Mouse (Mus musculus): ENCODE measurements around the gene Cald1.

The Cald1 gene

DNA sequence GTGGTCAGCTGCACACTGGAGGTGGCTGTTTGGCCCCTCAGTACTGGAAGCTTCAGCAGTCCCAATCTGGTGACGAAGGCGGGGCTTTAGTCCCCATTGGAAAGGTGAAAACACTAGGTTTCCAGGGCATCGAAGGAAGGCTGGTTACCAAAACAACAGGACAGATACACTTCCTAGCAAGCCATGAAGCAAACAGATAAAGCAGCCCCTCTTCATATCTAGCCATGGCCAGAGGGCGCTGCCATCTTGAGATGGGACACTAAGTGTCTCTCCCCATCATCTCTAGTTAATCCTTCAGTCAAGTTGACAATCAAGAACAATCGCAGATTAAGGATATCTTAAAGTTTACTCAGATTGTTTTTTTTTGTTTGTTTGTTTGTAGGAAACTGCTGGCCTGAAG is 167.4 kb downstream of the Cald1 start:
- in situ Hi-C loops (cut with MboI): no loop called here

DNA sequence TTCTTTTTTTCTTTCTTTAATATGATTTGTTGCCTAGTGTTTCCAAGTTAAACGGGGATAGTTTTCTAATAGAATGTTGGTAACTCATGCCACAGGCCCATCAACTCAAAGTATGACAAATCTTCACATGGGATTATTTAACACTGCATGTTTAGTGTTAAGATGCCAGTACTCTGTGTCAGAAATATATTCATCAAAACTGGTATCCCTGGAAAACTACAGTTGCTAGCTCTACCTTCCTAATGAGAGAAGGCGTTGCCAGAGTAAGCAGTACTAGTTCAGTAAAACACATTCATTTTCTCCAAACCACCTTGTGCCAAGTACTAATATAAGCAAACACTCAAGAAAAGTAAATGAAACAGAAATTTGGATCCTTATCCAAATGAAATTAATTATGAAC is 171.7 kb downstream of the Cald1 start:
- in situ Hi-C loops (cut with MboI): loop anchor here (10.0 kb wide), 1 partner anchor 105 kb away; the partner anchor contains the start of gene Cyren

DNA sequence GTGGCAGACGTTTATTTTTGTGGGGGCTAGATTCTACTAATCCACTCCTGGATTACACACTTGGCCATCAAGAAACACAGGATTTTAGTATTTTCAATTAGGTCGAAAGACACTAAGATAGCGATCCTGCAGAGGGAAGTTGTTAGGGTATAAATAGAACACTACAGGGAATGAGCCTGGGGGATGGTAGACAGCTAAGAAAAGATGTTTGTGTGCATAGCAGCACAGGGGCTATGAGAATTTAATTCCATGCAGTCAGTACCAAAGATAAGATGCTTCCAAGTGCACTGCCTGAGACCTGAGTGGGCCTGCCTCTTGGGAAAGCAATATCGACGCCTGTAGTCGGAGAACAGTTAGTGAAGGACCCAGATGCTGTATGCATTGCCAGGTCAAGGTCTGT is 172.2 kb downstream of the Cald1 start:
- in situ Hi-C loops (cut with MboI): loop anchor here (10.0 kb wide), 1 partner anchor 104 kb away; the partner anchor contains the start of gene Cyren

DNA sequence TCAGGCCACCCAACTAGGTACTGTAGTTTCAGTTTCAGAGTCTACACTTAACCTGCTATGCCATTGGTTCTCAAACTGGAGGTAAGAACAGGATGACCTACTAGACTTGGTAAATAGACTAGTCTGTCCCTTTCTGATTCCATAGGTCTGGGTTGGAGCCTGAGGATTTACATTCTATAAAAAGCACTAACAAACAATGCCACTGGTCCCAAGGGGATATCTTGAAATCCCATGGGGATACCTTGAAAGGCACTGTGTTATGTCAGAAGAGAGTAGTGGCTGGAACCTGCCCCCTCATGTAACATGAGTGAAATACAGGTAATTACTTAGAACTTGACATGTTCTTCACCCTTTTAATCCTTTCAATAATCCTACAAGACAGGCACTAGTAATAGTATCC is 178.1 kb downstream of the Cald1 start:
- in situ Hi-C loops (cut with MboI): loop anchor here (10.0 kb wide), 1 partner anchor 98 kb away; the partner anchor contains the start of gene Cyren

DNA sequence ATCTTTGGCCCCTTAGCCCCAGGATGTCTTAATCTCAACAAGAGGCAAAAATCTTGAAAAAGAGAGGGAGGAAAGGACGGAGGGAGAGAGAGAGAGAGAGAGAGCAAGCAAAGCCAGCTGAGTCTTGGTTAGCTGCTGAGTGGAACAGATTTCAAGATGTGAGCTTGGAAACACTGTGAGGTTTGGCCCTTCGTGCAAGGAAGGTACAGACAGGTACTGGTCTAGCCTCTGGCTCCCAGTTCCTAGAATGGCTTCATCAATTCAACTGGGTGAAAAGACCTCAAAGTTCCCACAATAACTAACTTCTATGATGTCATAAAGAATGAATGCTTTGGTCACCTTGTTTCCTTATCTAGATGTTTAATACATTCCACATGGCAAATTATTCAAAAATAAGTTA is 178.8 kb downstream of the Cald1 start:
- in situ Hi-C loops (cut with MboI): loop anchor here (10.0 kb wide), 1 partner anchor 98 kb away; the partner anchor contains the start of gene Cyren

DNA sequence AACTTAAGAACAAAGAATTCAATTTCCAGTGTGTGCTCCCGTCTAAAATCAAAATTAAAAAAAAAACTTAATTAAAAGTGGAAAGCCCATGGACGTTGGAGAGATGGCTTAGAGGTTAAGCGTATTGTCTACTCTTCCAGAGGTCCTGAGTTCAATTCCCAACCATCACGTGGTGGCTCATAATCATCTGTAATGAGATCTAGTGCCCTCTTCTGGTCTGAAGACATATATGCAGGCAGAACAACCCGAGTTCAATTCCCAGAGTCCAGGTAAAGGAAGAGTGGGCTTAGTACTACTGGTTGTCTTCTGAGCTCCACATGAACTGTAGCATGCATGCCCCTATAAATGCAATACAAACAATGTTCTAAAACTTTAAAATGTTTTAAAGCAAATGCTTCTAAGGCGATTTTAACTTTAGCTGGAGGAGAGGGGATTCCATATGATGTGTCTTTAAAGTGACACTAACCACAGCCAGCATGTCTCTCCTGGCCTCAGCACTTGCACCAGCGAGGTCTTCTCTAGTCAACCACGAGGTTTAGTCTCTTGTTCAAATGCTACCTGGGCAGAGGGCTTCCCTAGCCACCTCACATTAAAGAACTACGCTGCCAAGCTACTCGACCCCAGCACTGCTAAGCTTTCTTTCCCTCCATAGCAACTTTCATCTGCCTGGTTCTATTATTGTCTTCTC is 179.8 kb downstream of the Cald1 start:
- in situ Hi-C loops (cut with MboI): loop anchor here (10.0 kb wide), 1 partner anchor 97 kb away; the partner anchor contains the start of gene Cyren

DNA sequence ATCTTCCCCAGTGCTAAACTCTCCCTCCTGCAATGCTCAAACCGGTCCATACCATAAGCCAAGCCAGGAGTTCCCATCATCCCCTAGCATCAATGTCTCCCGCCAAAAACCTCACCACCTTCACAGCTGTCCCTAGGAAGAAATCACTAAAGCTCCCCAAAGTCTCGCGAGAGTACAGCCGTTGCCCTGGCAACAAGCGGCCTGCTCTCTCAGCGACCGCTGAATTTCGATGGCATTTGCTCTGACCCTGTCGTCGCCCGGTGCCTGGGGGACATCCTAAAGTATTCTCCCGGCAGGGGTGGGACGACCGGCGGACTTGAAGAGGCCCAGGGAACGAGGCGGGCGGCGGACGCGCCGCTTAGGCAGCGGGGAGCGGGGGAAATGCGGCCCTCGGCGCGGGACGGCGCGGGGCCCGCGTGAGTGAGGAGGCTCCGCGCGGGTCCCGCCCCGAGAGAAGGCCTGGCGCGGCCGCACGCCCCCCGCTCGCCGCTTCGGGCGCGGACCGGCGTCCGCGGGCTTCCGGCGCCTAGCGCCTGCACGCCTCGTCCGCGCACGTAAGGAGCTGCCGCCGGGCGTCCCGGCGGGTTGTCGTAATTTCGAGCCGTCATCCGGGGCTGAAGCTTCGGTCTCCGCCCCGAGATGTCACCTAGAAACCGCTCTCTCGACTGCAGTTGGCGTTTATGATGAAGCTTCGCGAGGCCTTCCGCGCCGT is 182.1 kb downstream of the Cald1 start, which contains the start of gene Agbl3:
TSS of gene Agbl3 (plus strand) at position 202 of the 712 bp plus-strand sequence.
- in situ Hi-C loops (cut with MboI): no loop called here

DNA sequence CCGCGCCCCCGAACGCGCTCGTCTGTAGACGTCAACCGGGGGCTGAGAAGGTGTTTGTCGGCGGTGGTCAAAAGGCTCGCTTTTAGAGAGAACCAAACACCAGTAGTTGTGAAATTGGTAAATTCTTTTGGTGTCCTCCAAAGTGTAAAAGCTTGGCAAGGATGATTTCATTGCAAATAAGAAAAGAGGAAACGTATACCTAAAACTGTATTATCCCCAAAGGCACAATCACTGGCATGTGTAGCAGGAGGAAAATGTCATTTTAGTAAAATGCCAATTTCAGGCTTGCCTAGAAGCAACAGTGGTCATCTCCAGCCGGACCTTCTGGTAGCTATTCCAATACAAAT is 182.6 kb downstream of the Cald1 start:
- in situ Hi-C loops (cut with MboI): no loop called here

DNA sequence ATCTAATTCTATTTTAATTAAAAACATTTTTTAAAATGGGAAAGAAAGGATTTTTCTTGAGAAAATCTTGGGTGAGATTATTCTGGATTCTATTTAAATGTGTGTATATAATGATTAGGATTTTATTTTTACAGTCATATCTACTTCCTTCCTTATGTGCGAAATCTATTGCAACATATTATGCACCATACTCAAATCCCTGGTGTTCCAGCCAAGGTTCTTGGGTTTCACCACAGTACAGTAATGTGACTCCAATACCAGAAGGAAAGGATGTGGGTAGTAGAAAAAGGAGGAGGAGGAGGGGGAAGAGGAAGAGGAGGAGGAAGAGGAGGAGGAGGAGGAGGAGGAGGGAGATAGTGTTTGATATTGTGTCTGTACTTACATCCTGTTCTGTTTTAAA is 184.2 kb downstream of the Cald1 start:
- in situ Hi-C loops (cut with MboI): no loop called here

DNA sequence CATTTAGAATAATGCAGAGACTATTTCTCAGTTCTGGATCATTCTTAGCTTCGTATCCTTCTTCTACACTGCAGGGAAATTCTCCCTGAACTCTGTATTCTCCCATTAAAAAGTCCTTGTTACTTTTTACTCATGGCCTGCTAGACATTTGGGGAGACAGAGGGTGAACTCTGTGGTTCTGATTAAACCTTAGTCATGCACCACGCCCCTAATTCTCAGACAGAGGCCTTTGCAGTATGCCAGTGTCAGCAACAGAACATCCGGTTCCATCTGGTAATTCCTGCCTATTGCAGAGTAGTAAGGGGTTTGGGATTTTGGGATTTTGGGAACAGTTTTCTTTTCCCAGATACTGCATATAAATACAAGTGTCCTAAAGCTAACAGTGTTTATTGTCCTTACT is 198.6 kb downstream of the Cald1 start:
- in situ Hi-C loops (cut with MboI): no loop called here

DNA sequence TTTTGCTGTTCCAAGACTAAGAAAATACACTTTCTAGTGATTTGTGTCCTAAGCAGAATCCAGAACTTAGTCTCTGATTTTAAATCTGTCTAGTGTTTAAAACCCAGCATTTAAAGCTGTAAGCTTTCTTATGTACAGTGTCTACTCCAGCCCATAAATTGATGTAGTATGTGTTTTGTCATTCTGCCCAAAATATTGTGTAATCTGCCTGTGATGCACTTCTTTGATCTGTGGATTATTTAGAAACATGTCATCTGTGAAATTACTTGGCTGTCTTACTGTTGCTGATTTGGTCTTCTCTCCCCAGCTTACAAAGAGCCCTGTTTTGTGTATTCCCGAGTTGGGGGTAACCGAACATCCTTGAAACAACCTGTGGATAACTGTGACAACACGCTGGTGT is 199.6 kb downstream of the Cald1 start:
- in situ Hi-C loops (cut with MboI): no loop called here

DNA sequence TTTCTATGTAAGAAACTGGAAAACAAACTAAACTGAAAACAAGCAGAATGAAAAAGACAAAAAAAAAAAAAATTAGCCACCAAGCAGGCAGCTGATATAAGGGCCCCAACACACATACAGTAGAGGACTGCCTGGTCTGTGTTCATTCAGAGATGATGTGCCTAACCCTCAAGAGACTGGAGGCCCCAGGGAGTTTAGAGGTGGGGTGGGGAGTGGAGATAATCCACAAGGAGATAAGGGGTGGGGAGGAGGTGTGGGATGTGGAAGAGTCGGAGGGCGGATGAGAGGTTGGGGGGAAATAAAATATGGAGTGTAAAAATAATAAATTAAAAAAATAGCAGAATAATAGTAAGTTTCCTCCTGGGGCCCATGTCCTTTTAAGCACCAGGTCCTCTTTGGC is 207.3 kb downstream of the Cald1 start:
- in situ Hi-C loops (cut with MboI): no loop called here

DNA sequence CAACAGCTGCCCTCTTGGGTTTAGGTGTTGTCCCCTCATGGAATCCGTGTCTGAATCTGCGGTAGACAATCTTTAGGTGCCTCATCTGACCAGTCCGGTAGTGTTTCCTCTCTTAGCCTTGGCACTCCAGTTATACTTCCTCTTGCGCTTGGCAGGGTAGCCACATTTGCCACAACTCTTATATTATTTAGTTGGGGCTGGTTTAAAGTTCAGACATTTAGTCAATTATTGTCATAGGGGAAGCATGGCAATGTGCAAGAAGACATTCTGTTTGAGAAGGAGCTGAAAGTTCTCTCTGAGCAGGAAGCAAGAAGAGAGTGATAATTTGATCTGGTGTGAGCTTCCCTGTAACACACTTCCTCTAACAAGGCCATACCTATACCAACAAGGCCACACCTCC is 212.4 kb downstream of the Cald1 start:
- in situ Hi-C loops (cut with MboI): no loop called here

DNA sequence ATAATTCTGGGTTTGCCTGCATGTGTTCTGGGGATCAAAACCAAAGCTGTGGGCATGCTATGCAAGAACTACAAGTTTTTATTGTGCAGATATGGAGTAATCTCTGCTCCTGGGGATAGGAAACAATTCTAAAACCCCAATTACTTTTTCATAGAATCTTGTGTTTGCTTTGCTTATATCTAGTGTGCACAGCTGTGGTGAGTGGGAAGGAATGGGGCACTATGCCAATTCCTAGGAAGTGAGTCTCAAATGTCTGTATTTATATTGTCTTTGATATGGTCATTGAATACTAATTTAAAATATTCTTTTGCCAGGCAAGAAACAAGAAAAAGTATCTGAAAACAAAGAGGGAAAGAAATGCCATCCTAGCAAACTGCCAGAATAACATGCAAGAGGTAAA is 226.1 kb downstream of the Cald1 start:
- in situ Hi-C loops (cut with MboI): no loop called here
